Mouse (Mus musculus) activated CD4-positive, CD25-positive, alpha-beta regulatory T cell, adult 4 months (primary cell): ENCODE results near the gene Cadm4. TPM values are rescaled to one million over a fixed set of nuclear protein-coding genes. Genes with fewer than 3 reads are reported as not detected.
"Not testable (repeated sequence)": the region's sequence is repeated elsewhere in the genome, so short reads cannot be mapped to it uniquely, and the experiment has no call there.

ENCODE experiments used
- ATAC-seq: one replicate; pipeline ENCODE4 v1.8.0; 2017
- polyA plus RNA-seq, 2 experiments: library from polyadenylated mRNA; unstranded; fragments of 100-300 nt; shearing (Covaris generic); gene quantifications; one replicate each; pipeline ENCODE4 v1.2.1; 2017

Gene Cadm4
- polyA plus RNA-seq, 2 experiments from 2014 or later = not detected

GRCm38 (mm10) chr7:24504868-24505267, 23.0 kb downstream of the Cadm4 start:
- no peak for ATAC-seq

GRCm38 (mm10) chr7:24505447-24506064, 23.7 kb downstream of the Cadm4 start:
- no peak for ATAC-seq

- no peak for ATAC-seq
Measured at GRCm38 (mm10) chr7:24506065-24506459, 24.2 kb downstream of the Cadm4 start.

- ATAC-seq = no peak
Measured at GRCm38 (mm10) chr7:24506476-24506837, 24.6 kb downstream of the Cadm4 start.

- peak; percentile 28 for ATAC-seq
Measured at GRCm38 (mm10) chr7:24506838-24507725, 25.3 kb downstream of the Cadm4 start, which contains the start of gene Zfp428. Gene Zfp428, plus strand, starts transcription at chr7:24507006.

- ATAC-seq = no peak
Measured at GRCm38 (mm10) chr7:24507726-24508114, 25.9 kb downstream of the Cadm4 start.

GRCm38 (mm10) chr7:24512355-24512754, 30.5 kb downstream of the Cadm4 start, which contains the start of gene AC161166.1:
Gene AC161166.1, minus strand, starts transcription at chr7:24512455.
- no peak for ATAC-seq

GRCm38 (mm10) chr7:24516319-24516718, 34.5 kb downstream of the Cadm4 start:
- not testable (repeated sequence) for ATAC-seq

- ATAC-seq = no peak
Measured at GRCm38 (mm10) chr7:24517077-24517476, 35.3 kb downstream of the Cadm4 start.

DNA sequence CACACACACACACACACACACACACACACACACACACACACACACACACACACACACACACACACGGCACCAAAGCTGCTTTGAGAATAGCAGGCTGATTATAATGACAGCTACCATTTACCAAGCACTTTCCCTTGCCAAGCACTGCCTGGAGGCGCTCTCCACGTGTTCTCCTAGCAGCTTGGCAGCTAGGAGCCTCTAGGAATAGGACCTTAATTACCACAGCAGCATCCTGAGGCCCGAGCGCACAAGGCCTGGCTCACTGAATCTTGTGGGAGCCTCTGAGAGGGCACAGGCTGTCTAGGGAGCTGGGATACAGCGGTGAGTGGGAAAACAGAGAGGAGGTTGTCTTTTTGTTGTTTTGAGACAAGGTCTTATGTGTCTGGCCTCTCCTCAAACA, 35.8 kb downstream of the Cadm4 start:
- ATAC-seq = no peak

- ATAC-seq = no peak
Measured at GRCm38 (mm10) chr7:24519130-24519529, 37.3 kb downstream of the Cadm4 start.

DNA sequence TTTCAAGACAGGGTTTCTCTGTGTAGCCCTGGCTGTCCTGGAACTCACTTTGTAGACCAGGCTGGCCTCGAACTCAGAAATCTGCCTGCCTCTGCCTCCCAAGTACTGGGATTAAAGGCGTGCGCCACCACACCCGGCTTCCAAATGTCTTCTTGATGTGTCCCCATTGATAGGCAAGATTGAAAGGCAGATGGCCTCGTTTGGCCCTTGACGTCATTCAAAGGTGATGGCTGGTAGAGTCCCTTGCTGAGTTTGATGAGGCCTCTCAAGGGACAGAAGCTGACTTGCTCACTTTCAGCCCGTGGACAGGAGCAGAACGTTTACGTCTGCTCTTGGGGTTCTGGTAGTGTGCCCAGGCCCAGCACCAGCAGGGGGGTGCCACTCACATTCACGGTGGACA, 38.2 kb downstream of the Cadm4 start:
- ATAC-seq = not testable (repeated sequence)

GRCm38 (mm10) chr7:24522805-24523204, 41.0 kb downstream of the Cadm4 start:
- ATAC-seq = no peak

GRCm38 (mm10) chr7:24523723-24524122, 41.9 kb downstream of the Cadm4 start:
- ATAC-seq = no peak

GRCm38 (mm10) chr7:24524978-24525377, 43.2 kb downstream of the Cadm4 start:
- ATAC-seq = no peak

- no peak for ATAC-seq
Measured at GRCm38 (mm10) chr7:24525686-24526420, 44.0 kb downstream of the Cadm4 start.

DNA sequence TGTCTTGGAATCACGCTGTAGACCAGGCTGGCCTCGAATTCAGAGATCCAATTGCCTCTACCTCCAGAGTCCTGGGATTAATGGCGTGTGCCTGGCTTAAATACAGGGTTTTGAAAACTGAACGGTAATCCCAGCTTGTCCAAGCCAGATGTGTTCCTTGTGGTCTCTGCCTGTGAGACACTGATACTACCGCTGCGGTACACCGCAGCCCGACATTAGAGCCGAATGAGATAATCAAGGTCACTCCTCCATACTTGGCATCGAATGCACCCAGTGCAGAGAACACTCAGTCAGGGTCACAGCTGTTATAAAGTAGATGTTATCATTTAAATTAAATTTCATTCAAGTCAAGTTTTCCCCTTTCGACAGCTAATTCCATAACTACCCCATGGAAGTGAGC, 47.0 kb downstream of the Cadm4 start:
- ATAC-seq = no peak

- no peak for ATAC-seq
Measured at GRCm38 (mm10) chr7:24529580-24529979, 47.8 kb downstream of the Cadm4 start.

GRCm38 (mm10) chr7:24530062-24530931, 48.5 kb downstream of the Cadm4 start, which contains the start of gene Irgq:
Gene Irgq, plus strand, starts transcription at chr7:24530689.
- ATAC-seq = peak; percentile 88

DNA sequence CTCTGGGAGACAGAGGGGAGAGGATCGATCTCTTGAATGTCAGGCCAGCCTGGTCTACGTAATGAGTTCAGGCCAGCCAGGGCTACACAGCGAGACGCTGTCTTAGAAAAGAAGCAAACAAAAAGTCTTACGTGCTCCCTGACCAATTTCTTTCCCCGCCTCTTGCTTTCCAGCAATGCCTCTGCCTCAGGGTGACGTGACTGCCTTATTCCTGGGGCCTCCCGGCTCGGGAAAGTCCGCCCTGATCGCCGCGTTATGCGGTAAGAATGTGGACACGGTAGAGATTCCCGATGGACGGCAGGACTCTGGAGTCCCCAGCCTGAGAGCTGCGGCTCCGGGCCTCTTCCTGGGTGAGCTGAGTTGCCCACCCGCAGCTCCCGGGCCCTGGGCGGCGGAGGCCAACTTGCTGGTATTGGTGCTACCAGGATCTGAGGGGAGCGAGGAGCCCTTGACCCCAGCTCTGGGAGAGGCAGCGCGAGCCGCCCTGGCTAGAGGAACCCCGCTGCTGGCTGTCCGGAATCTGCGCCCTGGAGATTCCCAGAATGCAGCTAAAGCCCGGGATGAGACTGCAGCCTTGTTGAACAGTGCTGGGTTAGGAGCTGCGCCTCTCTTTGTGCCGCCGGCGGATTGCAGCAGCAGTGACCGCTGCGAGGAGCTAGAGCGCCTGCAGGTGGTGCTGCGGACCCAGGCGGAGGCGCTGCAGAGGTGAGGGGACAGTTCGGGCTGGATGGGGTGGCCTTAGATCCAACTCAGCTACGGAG, 49.6 kb downstream of the Cadm4 start:
- ATAC-seq = no peak

- ATAC-seq = no peak
Measured at GRCm38 (mm10) chr7:24533031-24533571, 51.3 kb downstream of the Cadm4 start.
